Mouse (Mus musculus): ENCODE results near the gene Gm10320.

Gene Gm10320

DNA sequence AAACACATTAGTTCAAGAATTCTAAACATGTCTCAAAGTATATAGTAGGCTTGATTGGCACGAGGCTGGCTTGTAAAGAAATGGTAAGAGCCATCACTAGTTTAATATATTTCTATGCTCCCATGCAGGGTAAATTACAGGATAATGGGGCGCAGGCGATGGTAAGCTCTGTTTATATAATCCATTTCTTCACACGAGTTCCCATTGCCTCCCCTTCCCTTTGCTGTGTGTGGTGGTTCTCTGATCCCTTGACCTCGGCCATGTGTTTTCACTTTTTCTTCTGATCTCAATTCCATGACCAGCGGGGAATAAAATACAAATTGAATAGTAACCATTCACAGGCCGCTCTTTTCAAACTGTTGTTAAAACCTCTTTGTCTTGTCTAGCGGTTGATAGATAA lies 11.8 kb upstream of the Gm10320 start:
- DNase-seq (ENCODE audit: low spot score): peak; percentile 93

DNA sequence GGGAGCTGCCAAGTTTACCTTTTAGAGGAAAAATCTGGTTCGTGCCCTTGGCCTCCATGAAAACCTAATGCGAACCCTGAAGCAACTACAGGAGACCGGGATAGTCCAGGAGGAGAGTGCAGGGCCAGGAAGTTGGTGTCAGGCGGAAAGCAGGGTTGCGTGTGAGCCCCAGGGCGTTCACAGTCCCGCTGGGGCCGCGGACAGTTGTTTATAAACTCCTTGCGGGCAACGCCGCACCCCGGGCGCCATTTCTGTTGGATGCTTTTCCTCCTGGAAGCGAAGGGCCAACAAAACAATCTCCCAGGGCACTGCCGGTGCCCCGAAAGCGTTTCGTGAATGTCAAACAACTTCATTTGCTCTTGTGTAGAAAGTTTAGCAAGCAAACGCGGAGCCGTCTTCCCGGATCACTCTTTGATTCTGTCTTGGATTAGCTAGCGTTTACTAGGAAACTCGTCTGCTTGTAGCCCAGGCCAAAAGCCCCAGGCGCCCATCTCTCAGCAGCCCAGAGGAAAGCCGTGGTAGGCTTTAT lies 11.1 kb upstream of the Gm10320 start:
- peak; percentile 75 for DNase-seq (ENCODE audit: low spot score)

DNA sequence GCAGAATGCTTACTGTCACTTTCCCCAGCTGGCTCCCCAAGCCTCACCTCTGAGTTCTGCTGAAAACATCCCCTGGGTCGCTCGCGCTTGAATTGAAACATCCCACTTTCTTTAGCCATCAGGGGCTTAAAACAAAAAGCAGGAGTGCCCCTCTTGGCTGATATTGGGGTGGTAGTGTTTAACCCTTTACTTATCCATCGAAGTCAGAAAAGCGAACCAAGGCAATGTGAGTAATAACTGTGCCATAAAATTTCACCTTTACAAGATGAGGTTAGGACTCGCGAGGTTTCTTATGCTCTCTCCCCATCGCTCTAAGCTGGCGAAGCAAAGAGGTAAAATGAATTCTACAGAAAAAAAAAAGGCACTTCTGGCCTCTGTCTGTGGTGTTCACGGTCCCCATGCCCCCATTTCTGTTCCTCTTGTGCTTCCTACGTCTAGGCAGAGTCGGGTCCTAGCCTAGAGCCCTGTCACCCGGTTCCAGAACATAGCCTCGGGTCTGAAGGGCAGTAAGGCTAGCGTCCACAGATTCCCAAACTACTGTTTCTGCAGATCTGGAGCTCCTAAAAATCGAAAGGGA lies 10.5 kb upstream of the Gm10320 start:
- DNase-seq (ENCODE audit: low spot score): no peak

- no peak for DNase-seq (ENCODE audit: low spot score)
These were observed 9.5 kb upstream of the Gm10320 start for GRCm38 (mm10) chr13:98501321-98501720.

DNA sequence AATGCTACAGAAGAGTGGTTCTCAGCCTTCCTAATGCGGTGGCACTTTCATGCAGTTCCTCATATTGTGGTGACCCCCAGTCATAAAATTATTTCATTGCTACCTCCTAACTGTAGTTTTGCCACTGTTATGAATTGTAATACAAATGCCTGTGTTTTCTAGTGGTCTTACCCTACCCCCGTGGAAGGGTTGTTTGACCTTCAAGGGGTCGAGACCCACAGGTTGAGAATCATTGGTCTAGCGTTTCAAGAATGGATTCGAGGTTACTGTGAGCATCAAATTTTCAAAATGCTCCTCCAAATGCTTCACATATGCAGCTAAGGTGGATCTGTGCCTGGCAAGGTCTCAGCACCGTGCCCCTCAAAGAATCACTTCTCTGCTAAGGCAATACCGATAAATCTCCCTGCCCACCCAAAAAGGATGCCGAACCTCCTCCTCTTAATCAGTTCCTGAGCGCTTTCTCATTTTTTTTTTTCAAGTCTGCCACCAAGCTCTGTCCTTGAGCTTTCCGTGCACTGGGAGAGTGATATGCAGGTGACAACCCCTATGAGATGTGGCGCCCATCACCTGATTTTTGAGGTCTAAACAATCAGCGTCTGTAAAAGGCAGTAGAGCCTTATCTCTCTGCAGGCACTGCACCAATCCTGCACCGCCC lies 8.8 kb upstream of the Gm10320 start:
- DNase-seq (ENCODE audit: low spot score): no peak

GRCm38 (mm10) chr13:98498561-98498960 lies 6.8 kb upstream of the Gm10320 start:
- DNase-seq (ENCODE audit: low spot score): no peak

DNA sequence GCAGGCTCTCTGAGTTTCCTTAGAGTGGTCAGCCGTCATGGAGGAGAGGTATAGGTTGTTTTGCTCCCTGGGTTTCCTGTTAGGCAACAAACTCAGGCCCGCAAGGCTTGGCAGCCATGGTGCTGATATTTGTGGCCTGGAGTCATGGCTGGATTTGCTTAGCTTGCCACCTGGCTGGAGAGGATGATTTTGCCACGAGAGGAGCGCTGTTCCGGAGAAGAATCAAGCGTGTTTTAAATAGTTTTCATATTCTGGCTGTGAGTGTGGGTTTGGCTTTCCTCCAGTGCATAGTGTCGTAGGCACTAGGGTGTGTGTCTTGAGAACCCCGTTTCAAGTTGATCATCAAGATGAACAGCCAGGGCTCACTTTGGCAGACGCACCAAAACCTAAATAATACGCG lies 6.3 kb upstream of the Gm10320 start:
- DNase-seq (ENCODE audit: low spot score): no peak

DNA sequence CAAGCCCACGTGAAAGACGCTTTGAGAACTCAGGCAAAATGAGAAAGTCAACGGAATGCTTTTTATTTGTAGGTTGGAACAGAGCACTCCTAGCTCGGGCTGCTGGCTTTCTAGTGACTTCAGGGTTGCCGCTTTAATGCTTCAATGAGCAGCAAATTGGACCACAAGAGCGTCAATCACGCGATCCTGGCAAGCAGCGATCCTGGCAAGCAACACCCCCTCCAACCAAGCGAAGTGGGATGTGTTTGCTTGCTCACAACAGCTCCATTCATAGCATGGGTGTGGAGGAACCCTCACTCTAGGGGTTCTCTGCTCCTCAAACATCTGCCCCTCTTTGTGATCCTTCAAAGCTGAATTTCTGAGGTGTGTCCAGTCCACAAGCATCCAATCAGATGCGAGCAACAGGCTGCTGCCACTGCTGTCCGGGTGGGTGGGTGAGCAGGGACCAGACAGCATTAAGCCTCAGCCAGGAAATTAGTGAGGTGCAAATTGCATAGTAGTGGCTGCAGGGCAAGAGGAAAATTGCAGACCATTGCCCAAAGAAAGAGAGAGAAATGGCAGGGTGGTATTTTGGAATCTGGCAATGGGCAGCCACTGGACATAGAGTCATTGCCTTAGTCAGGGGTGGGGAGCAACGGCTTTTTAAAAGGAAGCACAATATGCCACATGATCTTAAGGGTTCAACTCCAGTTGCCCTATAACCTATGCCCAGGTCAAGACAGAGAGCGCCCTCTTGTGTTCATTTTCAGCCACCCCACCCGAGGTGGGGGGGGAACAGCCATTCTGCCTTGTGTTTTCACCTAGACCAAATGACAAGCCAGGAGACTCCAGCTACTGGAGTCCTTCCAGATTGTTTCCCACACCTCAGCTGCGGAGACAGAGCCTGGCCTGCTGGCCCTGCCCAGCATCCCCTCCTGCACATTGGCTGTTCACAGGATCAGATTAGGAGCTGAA lies 5.4 kb upstream of the Gm10320 start:
- no peak for DNase-seq (ENCODE audit: low spot score)

DNA sequence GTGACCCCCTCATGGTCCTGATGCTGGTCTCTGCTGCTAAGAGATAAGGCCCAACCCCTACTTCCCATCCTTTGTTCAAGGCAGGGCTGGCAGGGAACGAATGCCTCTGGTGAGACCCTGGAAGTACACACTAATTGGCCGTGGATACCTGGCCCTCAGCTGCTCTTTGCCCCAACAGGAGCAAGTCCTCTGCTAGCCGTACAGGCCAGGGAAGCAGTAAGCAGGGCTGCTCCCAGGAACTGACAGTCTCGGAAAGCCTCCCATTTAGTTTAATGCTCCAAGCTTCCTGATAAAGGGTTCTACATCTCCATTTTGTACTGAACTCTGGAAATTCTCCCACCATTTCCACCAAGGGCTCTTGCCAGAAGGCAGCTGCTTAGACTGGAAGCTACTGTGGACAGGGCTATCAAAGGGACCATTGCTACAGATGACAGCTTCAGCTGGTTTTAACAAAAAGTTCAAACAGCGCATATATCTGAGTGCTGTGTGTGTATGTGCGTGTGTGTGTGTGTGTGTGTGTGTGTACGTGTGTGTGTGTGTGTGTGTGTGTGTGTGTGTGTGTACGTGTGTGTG lies 2.8 kb upstream of the Gm10320 start:
- DNase-seq (ENCODE audit: low spot score): no peak

GRCm38 (mm10) chr13:98492569-98493255 lies 911 bp upstream of the Gm10320 start:
- peak; percentile 63 for DNase-seq (ENCODE audit: low spot score)

- DNase-seq (ENCODE audit: low spot score): no peak
These were observed 5.1 kb downstream of the Gm10320 start for GRCm38 (mm10) chr13:98486726-98487125.

DNA sequence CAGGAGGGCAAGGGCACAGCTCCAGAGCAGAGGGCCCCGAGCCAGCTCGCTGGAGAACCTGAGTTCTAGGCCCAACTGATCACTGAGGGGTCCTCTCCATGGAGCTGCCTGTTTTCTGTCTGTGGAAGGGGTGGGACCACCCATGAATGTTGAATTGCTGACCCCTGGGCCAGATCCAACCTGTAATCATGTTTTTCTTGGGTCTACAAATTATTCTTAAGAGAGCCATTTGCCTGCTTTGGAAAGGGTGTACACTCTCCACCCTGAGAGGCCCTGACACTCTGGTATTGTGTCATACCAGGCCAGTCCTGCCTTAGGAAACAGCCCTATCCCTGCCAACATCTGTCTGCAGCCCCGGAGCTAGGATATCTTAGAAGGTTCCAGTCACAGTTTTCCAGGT lies 5.6 kb downstream of the Gm10320 start:
- no peak for DNase-seq (ENCODE audit: low spot score)

DNA sequence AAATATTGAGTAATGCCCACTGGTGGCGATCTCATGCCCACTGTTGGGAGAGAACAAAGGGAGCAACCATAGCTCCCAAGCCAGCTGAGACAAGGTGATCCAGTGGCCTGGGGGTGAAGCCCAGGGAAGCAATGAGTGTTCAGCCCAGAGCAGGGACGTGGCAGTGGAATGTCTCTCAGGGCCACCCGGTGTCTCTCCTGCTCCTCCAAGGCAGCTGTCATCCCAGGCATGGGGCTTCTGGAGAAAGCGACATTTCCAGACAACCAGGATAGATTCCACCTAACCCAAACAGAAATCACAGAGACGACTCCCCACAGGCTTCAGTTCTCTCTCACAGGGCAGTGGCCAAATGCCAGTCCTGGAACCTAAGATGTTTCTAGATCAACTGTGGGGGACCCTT lies 6.4 kb downstream of the Gm10320 start:
- DNase-seq (ENCODE audit: low spot score): no peak

GRCm38 (mm10) chr13:98477991-98478390 lies 13.8 kb downstream of the Gm10320 start:
- no peak for DNase-seq (ENCODE audit: low spot score)

DNA sequence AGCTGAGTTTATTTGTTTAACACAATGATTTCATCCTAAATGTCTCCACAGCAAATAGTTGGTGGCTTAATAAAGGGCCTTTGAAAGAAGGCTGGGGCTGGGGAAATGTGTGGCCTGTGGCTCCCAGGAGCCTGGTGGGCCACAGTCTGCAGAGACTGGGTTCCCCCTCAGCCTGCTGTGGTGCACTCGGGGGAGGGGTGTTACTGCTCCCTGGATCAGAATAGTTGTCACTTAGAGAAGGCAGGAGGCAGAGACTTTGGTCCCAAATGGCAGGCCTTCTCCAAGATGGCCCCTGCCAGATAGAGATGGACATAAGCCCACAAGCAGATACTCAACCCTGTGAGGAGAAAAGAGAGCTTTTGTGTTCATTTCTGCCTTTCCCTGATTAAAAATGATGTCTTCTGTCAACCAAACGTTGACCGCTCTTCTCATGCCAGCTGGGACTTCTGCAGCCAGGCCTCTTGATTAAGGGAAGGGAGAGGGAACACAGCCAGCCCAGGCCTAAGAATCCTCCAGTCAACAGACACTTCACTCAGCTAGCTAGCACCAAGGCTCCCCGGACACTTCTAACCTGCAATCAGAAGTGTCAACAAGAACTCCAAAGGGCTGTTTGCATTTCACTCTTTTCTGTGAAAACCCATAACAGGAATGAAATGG lies 14.8 kb downstream of the Gm10320 start:
- DNase-seq (ENCODE audit: low spot score): no peak

DNA sequence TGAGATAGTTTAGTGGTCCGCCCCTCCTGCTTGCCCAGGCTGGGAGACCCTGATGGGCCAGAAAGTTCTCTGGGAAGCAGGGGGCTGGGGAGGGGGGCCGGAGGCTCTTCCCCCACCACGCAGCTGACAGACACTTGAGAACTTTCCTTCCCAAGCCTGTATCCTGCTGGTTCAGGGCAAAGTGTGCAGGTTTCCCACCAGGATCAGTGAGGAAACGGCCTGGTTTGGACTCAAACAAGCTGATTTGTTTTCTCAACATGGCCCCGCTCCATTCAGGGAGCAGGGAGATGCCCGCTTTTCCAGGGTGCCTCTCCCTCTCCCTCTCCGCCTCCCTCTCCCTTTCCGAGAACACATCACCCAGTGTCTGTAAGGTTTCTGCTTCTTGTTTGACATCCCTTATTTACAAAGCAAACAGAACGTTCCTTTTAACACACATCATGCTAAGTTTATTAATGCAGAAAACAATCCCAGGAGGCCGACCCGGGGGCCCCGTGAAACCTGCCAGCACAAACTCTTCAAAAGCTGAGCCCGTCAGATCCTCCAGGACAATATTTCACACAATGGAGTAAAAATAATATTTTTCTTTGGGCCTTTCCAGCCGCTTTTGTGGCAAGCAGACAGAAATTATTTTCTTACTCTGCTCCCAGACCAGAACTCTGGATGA lies 15.5 kb downstream of the Gm10320 start:
- peak; percentile 61 for DNase-seq (ENCODE audit: low spot score)

DNA sequence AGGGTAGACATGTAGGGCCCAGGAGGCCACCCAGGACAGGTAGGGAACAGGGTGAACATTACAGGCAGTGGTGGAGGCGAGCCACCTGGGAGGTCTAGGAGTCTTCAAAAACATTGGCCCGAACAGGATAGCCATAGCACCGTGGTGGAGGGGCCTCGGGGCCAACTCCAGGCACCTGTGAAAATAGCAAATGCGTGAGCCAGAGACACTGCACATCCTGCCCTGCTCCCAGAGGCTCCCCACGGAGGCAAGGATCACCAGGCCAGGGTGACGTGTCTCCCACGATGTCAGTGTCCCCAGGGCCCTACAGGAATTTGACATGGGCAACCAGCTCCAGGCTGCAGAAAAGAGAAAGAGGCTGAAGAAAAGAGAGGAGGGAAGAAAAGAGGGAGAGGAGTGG lies 16.1 kb downstream of the Gm10320 start:
- no peak for DNase-seq (ENCODE audit: low spot score)

DNA sequence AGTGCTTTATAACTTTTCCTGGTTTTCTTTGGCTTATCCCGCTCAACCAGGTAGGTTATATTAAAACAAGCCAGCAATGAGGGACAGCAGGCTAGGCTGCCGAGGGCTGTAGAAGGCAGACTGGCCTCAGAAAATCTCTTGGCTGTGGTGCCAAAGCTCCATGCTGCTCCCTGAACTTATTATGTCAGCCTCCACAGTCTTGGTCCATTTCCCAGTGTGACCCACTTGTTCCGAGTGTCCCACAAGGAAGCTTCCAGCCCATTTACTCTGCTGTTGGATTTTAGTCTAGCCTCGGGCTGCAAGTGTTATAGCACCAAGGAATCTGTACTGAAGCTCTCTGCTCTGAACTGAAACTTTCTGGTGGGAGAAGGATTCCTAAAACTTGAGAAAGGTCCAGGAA lies 18.8 kb downstream of the Gm10320 start:
- DNase-seq (ENCODE audit: low spot score): no peak

DNA sequence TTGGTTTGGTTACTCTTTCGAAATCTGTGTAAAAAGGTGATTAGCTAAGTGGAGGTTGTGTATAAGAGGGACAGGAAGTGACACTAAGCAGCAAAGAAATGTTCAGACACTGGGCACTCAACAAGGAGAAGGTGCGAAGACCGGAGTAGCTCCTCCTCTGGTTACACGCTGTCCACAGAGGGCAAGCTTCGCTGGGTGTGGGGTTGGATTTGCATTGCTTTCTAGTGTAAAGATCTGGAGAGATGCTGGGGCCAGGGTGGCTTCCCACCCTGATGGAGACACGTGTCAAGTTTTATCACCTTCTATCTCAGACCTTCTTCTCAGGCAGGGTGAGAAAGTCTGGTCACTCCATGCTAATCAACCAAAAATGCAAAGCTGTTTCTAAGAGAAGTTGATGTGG lies 20.0 kb downstream of the Gm10320 start:
- DNase-seq (ENCODE audit: low spot score): no peak

DNA sequence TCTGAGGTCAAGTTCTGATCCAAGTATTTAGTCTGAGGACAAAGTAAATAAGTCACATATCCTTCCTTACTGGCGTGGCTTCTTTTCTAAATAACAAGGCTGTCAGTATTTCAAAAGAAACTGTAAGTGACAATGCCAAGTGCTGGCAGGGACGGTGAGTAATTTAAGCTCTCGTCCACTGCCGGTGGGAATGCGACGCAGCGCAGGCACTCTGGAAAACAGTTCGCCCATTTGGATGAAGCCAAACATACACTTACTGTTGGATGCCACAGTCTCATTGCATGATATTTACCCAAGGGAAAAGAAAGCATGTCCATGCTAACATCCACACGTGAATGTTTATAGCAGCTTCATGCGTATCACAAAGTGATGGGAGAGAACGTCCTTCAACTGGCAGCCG lies 21.5 kb downstream of the Gm10320 start:
- no peak for DNase-seq (ENCODE audit: low spot score)

DNA sequence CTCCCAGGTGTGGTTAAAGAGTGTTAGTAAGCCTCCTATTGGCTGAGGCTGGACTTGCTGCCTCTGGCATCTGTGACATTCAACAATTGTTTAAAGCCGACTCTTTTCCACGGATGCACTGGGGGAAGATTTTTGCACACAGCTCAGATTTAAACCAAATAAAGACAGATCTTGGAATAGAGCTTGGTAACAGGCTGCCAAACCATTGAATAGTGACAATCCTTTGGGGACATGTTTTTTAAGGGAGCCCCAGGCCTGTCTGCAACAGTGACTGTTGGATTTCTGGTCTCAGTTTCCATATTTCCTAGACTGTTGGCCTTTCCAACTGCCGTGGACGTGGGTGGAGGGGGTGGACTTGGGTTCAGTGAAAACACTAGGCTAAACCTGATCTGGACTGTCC lies 21.9 kb downstream of the Gm10320 start:
- no peak for DNase-seq (ENCODE audit: low spot score)

All from embryo, embryonic 10.5 days (tissue).